Mouse (Mus musculus): ENCODE results near the gene Cpvl. TPM values are rescaled to one million over a fixed set of nuclear protein-coding genes. Genes with fewer than 3 reads are reported as not detected.

Cpvl gene
- total RNA-seq (2021), result not detected
- long read RNA-seq, experiment 1, result 0 reads
- long read RNA-seq, experiment 2, result 0 reads

- intact Hi-C loops (cut with DNase I), result no loop called here
- DNase-seq, result no peak
Observed at GRCm38 (mm10) chr6:53978571-53978970, at the start of gene Cpvl. Gene Cpvl (minus strand): TSS chr6:53978671.

- no peak for DNase-seq
- intact Hi-C loops (cut with DNase I), result no loop called here
Observed at GRCm38 (mm10) chr6:54023846-54024245, 45.4 kb upstream of the Cpvl start.

- intact Hi-C loops (cut with DNase I), result no loop called here
- peak; percentile 22 to 29 for DNase-seq
Observed at GRCm38 (mm10) chr6:54021123-54021789, 42.8 kb upstream of the Cpvl start.

GRCm38 (mm10) chr6:54018861-54019260 is 40.4 kb upstream of the Cpvl start:
- intact Hi-C loops (cut with DNase I), result no loop called here
- peak; percentile 7 to 28 for DNase-seq

GRCm38 (mm10) chr6:54018038-54018437 is 39.6 kb upstream of the Cpvl start:
- intact Hi-C loops (cut with DNase I), result no loop called here
- no peak for DNase-seq

GRCm38 (mm10) chr6:54012163-54012562 is 33.7 kb upstream of the Cpvl start:
- intact Hi-C loops (cut with DNase I), result no loop called here
- DNase-seq, result no peak

GRCm38 (mm10) chr6:54010362-54010761 is 31.9 kb upstream of the Cpvl start:
- intact Hi-C loops (cut with DNase I), result no loop called here
- no peak for DNase-seq

GRCm38 (mm10) chr6:54009293-54009692 is 30.8 kb upstream of the Cpvl start:
- no peak for DNase-seq
- intact Hi-C loops (cut with DNase I), result no loop called here

- intact Hi-C loops (cut with DNase I), result no loop called here
Observed at GRCm38 (mm10) chr6:54008448-54009120, 30.1 kb upstream of the Cpvl start.

GRCm38 (mm10) chr6:54005302-54005701 is 26.8 kb upstream of the Cpvl start:
- no peak for DNase-seq
- intact Hi-C loops (cut with DNase I), result no loop called here

More at GRCm38 (mm10) chr6:54008448-54009120, 30.1 kb upstream of the Cpvl start:
- no peak for DNase-seq

- DNase-seq, result no peak
- intact Hi-C loops (cut with DNase I), result no loop called here
Observed at GRCm38 (mm10) chr6:53996226-53996955, 17.9 kb upstream of the Cpvl start.

- DNase-seq, result no peak
- intact Hi-C loops (cut with DNase I), result no loop called here
Observed at GRCm38 (mm10) chr6:53995519-53995918, 17.0 kb upstream of the Cpvl start.

- intact Hi-C loops (cut with DNase I), result no loop called here
Observed at GRCm38 (mm10) chr6:53992386-53992785, 13.9 kb upstream of the Cpvl start.

GRCm38 (mm10) chr6:53987235-53987634 is 8.8 kb upstream of the Cpvl start:
- intact Hi-C loops (cut with DNase I), result no loop called here
- no peak for DNase-seq

More at GRCm38 (mm10) chr6:53992386-53992785, 13.9 kb upstream of the Cpvl start:
- DNase-seq, result no peak

- DNase-seq, result no peak
- intact Hi-C loops (cut with DNase I), result no loop called here
Observed at GRCm38 (mm10) chr6:53986273-53986985, 8.0 kb upstream of the Cpvl start.

- intact Hi-C loops (cut with DNase I), result no loop called here
- DNase-seq, result no peak
Observed at GRCm38 (mm10) chr6:53983820-53984219, 5.3 kb upstream of the Cpvl start.

- intact Hi-C loops (cut with DNase I), result no loop called here
- DNase-seq, result no peak
Observed at GRCm38 (mm10) chr6:53982612-53983011, 4.1 kb upstream of the Cpvl start.

- intact Hi-C loops (cut with DNase I), result no loop called here
- DNase-seq, result no peak
Observed at GRCm38 (mm10) chr6:53982047-53982600, 3.7 kb upstream of the Cpvl start.

GRCm38 (mm10) chr6:53980817-53981480 is 2.5 kb upstream of the Cpvl start:
- intact Hi-C loops (cut with DNase I), result no loop called here
- DNase-seq, result no peak

- intact Hi-C loops (cut with DNase I), result no loop called here
- DNase-seq, result no peak
Observed at GRCm38 (mm10) chr6:53974040-53974439, 4.4 kb downstream of the Cpvl start.
